Mouse (Mus musculus) urinary bladder, postnatal 14 days (tissue): ENCODE results near the gene Stxbp2.
"Not testable (repeated sequence)": the region's sequence is repeated elsewhere in the genome, so short reads cannot be mapped to it uniquely, and the experiment has no call there.

Experiments used
- DNase-seq: peaks from one replicate; pipeline ENCODE4 v3.0.0; 2021; ENCODE audit warnings: low spot score

The Stxbp2 gene

DNA sequence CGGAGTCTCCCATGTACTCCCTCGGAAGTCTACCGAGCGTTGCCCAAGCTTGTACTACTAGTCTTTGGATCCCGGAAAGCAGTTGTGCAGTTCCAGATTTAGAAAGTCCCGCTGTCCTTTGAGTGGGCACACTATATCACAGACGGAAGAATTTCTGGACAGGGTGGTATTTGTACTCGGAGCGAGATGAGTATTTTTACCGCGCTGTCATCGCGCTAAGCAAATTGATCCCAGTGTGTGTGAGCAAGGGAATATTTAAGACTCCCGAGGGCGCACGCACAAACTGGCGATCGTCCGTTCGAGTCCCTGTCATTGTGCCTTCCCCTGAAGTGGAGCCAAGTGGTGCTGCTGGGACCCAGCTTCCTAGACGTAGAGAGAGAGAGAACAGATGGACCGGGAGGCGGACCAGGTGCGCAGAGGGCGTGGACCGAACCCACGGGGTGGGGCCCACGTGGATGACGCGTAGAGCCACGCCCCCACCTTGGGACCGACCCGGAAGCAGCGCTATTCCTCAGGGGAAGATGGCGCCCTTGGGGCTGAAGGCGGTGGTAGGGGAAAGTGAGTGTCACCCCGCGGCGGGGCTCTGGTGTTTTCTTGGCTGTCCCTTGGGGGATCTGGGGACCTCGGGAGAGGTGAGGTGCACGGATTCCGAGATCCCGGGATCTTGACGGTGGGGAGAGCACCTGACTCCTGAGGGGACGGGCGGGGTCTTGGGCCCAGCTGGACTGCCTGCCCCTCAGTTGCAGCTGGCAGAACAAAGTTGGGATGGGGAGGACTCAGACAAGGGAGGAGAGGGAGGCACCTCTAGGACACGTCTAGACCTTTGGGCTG is at the start of gene Stxbp2:
Stxbp2 (plus strand) TSS at position 309 of the 831 bp plus-strand sequence.
- DNase-seq: peak; percentile 90

DNA sequence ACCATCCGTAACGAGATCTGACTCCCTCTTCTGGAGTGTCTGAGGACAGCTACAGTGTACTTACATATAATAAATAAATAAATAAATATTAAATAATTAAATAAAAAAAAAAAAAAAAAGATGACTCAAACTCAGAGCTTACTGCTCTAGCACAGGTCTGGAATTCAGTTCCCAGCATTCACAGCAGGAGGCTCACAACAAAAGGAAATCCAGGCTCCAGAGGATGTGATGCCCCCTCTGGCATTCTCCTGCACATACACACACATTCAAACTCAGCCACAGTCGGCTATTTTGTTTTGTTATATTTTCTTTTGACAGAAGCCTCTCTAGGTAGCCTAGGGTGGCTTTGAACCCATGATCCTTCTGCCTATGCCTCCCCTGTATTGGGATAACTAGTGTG is 48.8 kb upstream of the Stxbp2 start:
- not testable (repeated sequence) for DNase-seq

DNA sequence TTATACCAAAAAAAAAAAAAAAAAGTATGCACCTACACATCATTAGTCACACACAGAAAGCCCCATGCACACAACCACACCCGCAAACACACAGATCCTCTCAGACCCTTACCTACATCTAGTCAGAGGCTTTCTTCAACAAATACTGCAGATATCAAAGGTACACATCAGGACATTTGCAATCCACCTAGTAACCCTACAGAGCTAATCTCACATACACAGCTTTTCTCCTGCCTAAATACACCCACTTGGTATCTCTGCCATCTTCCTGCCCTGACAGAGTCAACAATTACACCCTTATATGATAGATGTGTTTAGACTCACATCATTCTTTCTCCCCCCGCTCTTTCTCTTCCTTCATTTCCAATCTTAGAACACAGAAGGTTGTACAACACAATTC is 44.3 kb upstream of the Stxbp2 start:
- no peak for DNase-seq

DNA sequence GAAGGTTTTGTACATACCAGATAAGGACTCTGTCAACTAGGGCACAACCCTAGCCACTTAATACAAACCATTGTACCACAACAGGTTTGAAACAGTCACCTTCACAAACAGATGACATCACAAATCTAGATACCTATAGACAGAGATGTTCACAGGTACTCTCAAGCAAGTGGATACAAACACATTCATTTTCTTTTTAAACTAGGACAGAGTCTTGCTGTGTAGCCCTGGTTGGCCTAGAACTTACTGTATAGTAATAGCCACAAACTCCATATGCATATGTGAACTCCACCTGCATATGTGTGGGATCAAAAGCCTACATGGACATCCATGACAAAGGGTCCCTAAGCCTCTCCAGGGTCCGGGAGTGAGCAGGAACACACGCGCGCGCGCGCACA is 43.8 kb upstream of the Stxbp2 start, which contains the start of gene Camsap3:
Camsap3 (plus strand) TSS at position 301 of the 398 bp plus-strand sequence.
- no peak for DNase-seq

DNA sequence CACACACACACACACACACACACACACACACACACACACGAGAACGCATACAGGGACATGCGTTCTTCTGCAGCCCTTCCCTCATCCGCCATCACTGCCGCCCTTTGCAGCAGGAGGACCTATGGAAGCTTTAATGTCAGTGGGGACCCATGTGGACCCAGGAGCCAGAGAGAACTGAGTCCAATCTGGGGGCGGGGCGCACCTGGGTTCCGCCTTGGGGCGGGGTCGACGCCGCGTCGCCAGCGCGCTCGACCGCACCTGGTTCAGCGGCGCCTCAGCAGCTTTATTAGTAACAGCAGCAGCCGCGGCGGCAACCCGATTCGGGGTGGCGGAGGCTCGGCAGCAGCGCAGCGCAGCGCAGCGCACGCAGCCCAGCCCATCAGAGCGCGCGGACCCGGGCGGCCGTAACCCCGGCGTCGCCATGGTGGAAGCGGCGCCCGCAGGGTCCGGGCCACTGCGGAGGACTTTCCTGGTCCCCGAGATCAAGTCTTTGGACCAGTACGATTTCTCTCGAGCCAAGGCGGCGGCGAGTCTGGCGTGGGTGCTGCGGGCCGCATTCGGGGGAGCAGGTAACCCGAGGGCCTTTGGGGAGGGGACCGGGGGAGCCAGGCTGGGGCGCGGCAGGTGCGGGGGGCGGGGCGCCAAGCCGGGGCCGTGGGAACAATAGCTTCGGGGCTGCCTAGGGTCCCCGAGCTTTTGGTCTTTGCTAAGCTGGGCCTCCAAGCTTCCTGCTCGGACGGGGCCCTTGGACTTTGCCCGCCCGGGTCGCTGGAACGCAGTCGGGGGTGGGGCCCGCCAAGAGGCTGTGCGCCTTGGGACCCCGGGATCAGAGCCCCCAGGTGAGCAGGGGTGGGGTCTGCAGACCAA is 43.1 kb upstream of the Stxbp2 start:
- peak; percentile 79 for DNase-seq

DNA sequence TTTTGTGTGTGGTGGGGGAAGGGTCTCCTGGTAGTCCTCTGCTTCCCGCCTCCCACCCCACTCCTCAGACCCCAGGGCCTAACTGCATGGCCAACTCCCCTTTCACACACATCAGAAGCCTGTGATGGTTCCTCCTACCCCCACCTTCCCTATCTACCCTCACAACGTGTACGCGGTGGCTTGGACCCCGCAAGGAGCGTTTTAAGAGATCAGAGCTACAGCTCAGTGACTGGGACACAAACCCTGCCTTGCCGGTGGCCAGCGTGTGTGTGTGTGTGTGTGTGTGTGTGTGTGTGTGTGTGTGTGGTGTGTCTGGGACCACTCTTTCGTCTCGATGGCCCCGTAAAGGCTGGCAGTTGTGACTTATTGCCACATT is 42.5 kb upstream of the Stxbp2 start:
- DNase-seq: no peak

DNA sequence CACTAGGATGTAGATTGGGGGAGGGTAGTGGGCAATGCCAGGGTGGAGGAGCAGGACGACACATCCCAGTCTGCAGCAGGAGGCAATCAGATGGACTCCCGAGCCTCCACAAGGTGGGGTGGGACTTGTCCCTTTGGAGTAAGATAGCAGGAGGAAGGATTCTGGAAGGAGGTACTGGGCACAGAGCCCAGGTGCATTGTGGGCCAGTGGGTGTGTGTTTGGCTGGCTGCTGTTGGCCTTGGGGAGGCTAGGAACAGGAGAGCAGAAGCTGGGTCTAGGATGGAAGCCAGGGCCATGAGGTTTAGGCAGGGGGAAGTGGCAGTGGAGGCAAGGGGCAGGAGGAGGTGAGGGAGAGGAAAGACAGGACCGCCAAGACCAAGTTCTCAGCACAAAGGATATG is 37.3 kb upstream of the Stxbp2 start:
- no peak for DNase-seq

DNA sequence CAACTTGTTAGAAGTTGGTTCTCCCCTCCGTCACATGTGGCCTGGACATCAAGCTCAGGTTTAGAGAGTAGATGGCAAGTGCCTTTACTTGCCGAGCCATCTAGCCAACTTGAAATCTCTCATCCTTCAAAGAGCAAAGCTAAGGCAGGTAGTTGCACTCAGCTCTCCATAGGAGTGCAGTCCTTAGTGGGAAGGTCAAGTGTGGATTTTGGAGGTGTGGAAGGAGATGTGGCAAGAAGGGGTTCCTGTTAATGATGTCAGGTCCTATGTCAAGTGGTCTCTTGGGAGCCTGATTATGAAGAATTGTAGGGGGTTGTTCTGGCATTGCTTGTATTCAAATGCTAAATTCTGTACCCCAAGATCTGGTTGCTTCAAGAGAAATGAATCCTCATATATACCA is 36.3 kb upstream of the Stxbp2 start:
- no peak for DNase-seq

DNA sequence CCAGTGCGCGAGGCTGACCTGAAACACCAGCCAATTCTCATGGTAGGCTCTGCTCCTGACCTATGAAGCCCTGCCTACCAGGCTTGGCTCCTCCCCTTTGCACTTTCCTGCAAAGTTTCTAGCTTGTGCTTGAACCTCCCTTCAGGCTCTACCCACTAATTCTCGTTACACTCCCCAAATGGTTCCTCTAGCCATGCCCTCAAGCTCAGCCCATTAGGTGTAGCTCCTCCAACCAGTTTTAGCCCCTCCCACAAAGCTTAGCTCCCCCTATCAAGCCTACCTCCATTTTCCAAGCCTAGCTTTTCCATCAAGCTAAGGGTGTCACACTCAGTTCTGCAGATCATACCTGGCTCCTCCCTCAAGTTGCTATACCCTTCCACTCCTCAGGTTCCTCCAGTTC is 32.7 kb upstream of the Stxbp2 start:
- no peak for DNase-seq

DNA sequence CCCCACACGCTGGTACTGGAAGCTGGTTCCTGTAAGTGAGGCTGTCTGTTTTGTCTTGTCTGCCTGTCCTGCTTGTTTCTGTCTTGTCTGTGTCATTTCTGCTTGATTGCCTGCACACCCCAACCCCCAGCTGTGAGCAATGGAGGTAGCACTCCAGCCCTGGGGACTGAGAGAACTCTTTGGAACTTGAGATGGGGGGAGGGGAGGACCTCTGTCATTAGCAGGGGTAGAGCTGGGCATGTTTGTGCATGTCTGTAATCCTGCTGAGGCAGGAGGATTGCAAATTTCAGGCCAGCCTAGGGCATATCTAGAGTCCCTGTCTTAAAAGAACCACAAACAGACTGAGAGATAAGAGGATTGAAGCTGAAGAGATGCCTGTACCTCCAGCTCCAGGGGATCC is 31.5 kb upstream of the Stxbp2 start:
- no peak for DNase-seq

DNA sequence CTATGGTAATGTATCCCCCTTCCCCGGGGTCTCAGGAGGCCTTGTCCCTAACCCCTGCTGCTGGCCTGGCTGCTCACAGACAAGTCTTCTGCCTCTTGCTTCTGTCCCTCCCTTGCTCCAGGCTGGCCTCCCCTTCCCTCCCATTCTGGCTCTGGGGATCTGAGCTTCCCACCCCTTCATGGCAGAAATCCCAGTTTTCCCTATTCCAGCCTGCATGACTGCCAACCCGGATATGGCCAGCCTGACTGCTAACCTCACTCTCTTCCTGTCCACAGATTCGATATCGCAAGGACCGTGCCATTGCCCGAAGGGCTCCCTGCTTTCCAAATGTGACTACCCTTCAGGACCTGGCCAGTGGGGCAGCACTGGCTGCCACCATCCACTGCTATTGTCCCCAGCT is 30.4 kb upstream of the Stxbp2 start:
- peak; percentile 51 for DNase-seq

DNA sequence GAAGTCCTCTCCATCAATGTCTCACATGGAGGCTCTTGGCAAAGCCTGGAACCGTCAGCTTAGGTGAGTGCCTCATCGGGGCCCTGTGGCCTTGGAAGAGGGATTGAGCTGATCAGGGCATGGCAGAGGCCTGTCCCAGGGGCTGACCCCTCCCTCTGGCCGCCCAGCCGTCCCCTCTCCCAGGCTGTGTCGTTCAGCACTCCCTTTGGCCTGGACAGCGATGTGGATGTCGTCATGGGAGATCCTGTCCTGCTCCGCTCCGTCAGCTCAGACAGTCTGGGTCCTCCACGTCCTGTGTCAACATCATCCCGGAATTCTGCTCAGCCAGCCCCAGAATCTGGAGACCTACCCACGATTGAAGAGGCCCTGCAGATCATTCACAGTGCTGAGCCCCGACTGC is 27.3 kb upstream of the Stxbp2 start:
- no peak for DNase-seq

DNA sequence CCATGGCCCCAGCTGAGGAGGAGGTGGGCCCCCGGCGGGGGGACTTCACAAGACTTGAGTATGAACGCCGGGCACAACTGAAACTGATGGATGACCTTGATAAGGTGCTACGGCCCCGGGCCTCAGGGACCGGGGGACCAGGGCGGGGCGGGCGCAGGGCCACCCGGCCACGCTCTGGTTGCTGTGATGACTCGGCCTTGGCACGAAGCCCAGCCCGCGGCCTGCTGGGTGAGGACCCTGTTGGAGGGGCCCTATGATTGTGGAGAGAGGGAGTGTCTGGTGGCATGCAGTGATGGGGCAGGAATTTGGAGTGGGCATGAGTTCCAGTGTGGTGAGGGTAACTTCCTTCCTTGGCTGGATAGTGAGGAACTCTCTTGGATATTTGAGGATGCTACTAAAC is 24.2 kb upstream of the Stxbp2 start:
- DNase-seq: peak; percentile 34

DNA sequence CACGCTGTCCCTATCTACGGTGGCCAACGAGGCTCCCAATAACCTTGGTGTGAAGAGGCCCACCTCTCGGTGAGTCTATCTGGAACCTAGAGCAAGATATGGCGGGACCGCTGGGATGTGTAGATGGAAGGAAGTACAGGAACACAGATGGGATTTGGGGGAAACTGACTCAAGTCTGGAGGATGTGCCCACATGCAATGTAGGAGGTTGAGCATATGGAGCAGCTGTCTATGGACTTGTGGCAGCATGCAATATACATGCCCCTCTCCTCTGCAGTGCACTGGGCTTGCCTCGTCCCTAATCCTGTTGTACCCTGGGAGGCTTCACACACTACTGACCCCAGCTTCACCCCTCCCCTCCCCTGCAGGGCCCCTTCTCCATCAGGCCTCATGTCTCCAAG is 22.9 kb upstream of the Stxbp2 start:
- no peak for DNase-seq

DNA sequence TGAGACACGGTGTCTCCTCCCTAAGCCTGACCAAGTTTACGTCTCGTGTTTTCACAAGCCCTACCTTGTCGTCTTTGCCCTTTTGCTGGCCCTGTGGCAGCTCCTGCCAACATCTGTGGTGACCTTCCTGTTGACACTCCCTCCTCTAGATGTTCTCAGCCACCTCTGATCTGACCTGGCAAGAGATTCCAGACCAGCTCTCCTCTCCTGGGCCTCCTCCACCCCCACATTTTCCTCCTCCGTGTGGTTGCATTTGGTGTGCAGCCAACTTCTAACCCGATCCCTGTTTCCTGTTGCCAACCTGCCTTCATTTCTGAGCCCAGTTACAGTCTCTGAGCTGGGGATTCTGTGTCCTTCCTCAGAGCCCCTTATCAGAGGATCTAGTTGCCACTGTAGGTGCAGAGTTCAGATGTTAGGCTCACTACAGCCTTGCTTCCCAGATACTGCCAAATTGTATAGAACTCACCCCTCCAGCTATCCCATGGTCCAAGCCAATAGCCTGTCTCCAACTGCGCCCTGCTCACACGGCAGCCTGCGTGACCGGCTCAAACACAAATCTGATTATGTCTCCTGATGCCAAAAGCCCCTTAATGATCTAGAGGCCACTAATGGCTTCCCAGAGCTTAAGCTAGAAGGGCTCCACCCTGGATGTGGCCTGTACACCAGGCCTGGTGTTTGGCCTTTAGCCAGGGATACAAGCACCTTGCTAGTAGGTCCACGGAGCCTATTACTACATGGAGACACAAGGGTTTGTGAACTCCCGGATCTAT is 21.5 kb upstream of the Stxbp2 start:
- peak; percentile 53 for DNase-seq

DNA sequence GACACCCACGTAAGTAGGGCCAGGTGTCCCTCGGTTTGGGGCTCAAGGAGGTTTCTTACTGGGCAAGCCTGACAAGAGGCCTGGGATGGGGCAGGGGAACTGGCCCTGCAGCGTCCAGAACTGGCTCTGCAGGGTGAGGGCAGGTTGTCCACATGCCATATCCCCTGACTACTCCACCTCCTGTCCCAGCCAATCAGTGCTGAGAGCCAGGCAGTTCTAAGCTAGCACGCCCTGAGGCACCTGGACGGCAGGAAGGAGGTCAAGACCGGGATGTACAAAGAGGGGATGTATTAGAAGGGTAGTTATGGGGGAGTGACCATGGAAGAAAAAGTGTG is 21.0 kb upstream of the Stxbp2 start:
- peak; percentile 64 for DNase-seq

DNA sequence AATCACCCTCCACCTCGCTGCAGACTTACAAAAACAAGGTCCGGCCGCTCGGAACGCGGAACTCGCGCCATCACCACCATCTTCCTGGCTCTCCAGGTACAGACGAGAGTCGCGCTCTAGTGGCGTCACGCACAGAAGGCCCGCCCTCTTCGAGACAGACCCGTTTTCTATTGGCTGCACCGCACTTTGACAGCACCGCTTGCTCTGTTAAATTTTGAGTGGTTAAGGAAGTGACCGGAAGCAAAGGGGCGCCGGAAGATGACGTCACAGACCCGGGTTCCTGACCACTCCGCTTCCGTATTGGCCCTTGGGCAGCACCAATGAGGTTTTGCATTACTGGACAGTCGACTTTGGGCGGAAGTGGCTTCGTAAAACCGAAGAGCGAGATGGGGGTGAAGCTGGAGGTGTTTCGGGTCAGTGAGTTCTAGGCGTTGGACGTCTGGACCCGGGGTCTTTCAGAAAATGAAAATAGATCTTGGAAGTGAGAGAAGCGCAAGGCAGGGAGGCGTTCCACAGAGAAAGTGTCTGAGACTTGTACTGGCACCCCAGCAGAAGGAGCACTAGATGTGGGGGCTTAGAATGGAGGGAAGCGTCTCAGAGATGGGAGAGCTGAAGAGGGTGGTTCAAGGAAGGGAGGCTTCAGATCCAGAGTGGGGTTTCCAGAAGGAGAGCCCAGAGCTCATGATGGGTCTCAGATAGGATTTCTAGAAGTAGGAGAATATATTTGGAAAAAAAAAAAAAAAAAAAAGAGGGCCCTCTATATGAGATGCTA is 9.4 kb upstream of the Stxbp2 start, which contains the start of the genes Xab2 and Pet100:
Xab2 (minus strand) TSS at position 118 of the 772 bp plus-strand sequence.
Pet100 (plus strand) TSS at position 350 of the 772 bp plus-strand sequence.
- DNase-seq: peak; percentile 98

DNA sequence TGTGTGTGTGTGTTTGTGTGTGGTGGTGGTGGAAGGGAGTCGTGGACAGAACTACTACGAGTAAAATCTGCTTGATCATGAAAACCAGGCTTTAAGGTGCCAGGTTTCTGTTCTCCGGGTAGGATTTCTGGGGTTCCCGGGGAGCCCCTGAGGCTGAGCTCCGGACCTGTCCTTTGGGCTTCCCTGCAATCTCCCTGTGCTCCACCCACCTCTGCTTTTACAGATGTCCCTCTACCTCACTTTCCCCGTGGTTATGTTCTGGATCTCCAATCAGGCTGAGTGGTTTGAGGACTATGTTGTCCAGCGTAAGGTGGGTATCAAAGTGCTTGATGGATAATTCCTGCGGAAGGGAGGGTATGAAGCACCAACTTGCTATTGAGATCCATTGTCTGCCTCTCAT is 8.6 kb upstream of the Stxbp2 start:
- no peak for DNase-seq

DNA sequence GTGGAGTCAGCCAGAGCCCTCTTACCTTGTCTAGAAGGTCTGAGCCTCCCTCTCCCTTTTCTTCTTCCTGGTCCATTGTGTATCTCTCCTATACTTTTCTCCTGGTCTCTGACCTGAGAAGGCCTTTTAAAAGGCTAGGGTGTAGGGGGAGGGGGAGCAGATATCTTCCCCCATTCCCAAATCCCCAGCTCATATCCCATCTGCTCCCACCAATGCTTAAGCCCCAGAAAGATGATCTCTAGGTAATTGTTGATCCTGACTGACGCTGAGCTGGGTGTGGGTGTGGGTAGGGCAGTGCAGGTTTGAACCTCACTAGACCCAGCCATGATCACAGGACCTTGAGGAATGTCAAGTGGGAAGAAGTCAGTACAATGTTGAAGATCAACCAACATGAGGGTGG is 5.3 kb upstream of the Stxbp2 start, which contains the start of gene Pcp2:
Pcp2 (minus strand) TSS at position 101 of the 400 bp plus-strand sequence.
- DNase-seq: no peak

DNA sequence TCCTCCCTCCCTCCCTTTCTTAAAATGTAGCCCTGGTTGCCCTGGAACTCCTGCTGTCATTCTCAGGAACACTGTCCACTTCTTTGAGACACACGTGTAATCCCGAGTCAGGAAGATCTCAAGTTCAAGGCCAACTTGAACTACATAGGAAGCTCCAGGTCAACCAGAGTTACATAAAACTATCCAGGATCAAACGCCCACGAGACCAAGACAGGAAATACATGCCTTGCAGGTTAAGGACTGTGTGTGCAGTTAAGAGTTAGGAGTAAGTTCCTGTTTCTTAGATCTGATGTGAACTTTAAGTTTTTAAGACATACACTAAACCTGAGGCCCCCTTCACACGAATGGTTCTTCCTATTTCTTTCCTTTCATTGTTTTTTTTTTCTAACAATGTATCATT is 3.8 kb upstream of the Stxbp2 start:
- no peak for DNase-seq

DNA sequence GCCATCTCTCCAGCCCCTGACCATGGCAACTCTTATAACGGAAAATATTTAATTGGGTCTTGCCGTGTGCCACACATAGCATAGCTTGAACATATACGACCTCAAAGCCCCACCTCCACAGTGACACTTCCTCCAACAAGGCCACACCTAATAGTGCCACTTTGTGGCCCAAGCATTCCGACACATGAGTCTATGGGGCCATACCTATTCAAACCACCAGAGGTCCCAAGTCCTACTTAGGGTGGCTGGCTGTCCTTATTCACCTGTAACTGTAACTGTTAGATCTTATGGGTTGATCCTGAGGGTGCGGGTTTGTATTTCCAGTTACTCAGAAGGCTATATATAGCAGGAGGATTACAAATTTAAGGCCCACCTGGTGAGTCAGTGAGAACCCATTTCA is 2.7 kb upstream of the Stxbp2 start:
- DNase-seq: peak; percentile 36
